In the genomic region with DNA sequence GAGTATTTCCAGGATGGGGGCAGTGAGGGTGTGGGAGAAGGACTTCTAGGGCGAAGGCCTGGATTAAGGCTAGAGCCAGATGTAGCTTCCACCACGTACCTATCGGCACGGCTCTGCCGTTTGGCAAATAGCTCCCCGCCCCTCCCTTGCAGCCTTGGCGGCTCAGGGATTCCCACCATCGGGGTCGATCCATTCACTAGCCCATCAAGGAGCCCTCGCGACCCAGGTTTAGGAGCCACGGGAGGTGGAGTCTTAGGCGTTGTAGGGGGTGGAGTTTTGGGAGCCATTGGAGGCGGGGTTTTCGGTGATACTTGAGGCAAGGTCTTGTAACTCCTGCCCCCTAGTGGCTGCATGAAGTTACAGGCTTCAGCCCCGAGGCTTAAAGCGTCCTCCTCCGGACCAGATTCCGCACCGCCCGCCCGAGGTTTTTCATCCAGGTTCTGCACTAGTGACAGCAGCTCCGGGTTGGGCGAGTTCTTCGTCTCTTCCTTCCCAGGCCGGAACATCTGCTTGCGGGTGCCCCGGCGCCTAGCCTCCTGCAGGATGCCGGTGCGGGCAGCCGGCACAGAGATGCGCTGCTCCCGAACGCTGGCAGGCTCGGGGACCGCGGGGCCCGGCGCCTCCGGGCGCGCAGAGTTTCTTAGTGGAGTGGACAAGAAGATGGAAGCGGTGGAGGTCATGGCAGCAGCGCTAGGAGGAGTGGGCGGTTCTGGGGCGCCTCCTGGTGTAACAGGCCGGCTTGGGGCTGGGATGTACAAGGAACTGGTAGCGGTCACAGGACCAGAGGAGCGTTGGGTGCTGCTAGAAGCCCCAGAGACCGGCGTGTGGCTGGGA, we compare ENCODE assay signal across 8 mouse cellular contexts. TPM values are rescaled to one million over a fixed set of nuclear protein-coding genes. Genes with fewer than 3 reads are reported as not detected.
DNase-seq lines count a peak whose midpoint lies in the region; ATAC-seq and TF ChIP-seq lines count a peak whose summit lies in the region.

No protein-coding gene starts in this region.

- no peak for TF ChIP-seq EP300 in liver, embryonic 14.5 days (IDR thresholded peaks at IDR 0.05; ENCODE audit: low read depth)
- no peak for TF ChIP-seq EP300 in stomach, postnatal 0 days (optimal IDR thresholded peaks at IDR 0.05)

- H3K27me3 ChIP-seq in heart, embryonic 15.5 days, result no peaks in the 10 kb centered on the region
- H3K27me3 ChIP-seq in liver, embryonic 14.5 days (ENCODE audit: control insufficient read depth, insufficient read depth, low read length), result peaks cover 32% of the 10 kb centered on the region
- no peaks in the 10 kb centered on the region for H3K27me3 ChIP-seq in neural tube, embryonic 11.5 days (ENCODE audit: control insufficient read depth, insufficient read depth, low read length)
- no peaks in the 10 kb centered on the region for H3K27me3 ChIP-seq in stomach, postnatal 0 days (ENCODE audit: control insufficient read depth, insufficient read depth, low read length)

- H3K9me3 ChIP-seq in heart, embryonic 15.5 days (replicated peaks), result no peaks in the 10 kb centered on the region
- H3K9me3 ChIP-seq in liver, embryonic 14.5 days (ENCODE audit: control insufficient read depth, low read length), result no peaks in the 10 kb centered on the region
- H3K9me3 ChIP-seq in neural tube, embryonic 11.5 days (ENCODE audit: control insufficient read depth, low read length), result no peaks in the 10 kb centered on the region
- H3K9me3 ChIP-seq in stomach, postnatal 0 days (ENCODE audit: control insufficient read depth, low read length), result no peaks in the 10 kb centered on the region

- H3K27ac ChIP-seq in heart, embryonic 15.5 days, result peak overlapping the region; percentile 94
- H3K27ac ChIP-seq in liver, embryonic 14.5 days, result no peak overlapping the region
- H3K27ac ChIP-seq in neural tube, embryonic 11.5 days (ENCODE audit: low read depth, low read length), result peak overlapping the region; percentile 65
- peak overlapping the region; percentile 91 for H3K27ac ChIP-seq in stomach, postnatal 0 days (replicated peaks)

- H3K4me2 ChIP-seq in heart, embryonic 15.5 days, result peak overlapping the region; percentile 96
- H3K4me2 ChIP-seq in liver, embryonic 14.5 days (ENCODE audit: low read depth), result peak overlapping the region; percentile 64
- peak overlapping the region; percentile 86 for H3K4me2 ChIP-seq in neural tube, embryonic 11.5 days (ENCODE audit: low read depth)
- peak overlapping the region; percentile 95 for H3K4me2 ChIP-seq in stomach, postnatal 0 days (replicated peaks; ENCODE audit: low read depth)

- H3K9ac ChIP-seq in heart, embryonic 15.5 days, result peak overlapping the region; percentile 83
- H3K9ac ChIP-seq in liver, embryonic 14.5 days (replicated peaks), result peak overlapping the region; percentile 18
- H3K9ac ChIP-seq in neural tube, embryonic 11.5 days (ENCODE audit: low read length), result peak overlapping the region; percentile 73
- H3K9ac ChIP-seq in stomach, postnatal 0 days (ENCODE audit: low read length), result peak overlapping the region; percentile 72

- ATAC-seq in CD4-positive, CD25-positive, alpha-beta regulatory T cell, adult 4 months, result peak; percentile 98
- peak; percentile 50 for ATAC-seq in heart, embryonic 15.5 days (replicated peaks; ENCODE audit: insufficient number of reproducible peaks, insufficient read depth, low FRiP score, low read depth)
- ATAC-seq in liver, embryonic 14.5 days (ENCODE audit: insufficient read depth), result peak; percentile 81
- peak; percentile 82 for ATAC-seq in neural tube, embryonic 11.5 days (ENCODE audit: insufficient read depth, low FRiP score, low TSS enrichment)
- ATAC-seq in stomach, postnatal 0 days (ENCODE audit: low FRiP score, low TSS enrichment), result peak; percentile 91

- no peaks in the 10 kb centered on the region for H3K36me3 ChIP-seq in heart, embryonic 15.5 days
- no peaks in the 10 kb centered on the region for H3K36me3 ChIP-seq in liver, embryonic 14.5 days (replicated peaks; ENCODE audit: control insufficient read depth, insufficient read depth, low read depth)
- H3K36me3 ChIP-seq in neural tube, embryonic 11.5 days (ENCODE audit: control insufficient read depth, insufficient read depth, low read length), result no peaks in the 10 kb centered on the region
- no peaks in the 10 kb centered on the region for H3K36me3 ChIP-seq in stomach, postnatal 0 days (ENCODE audit: control insufficient read depth, insufficient read depth, low read length)

- peaks cover 41% of the 10 kb centered on the region for H3K4me1 ChIP-seq in heart, embryonic 15.5 days (replicated peaks)
- 0 out of 4 replicates have a peak, but pooled peaks cover 0 to 2% of the 10 kb centered on the region in 2 experiments for H3K4me1 ChIP-seq in liver, embryonic 14.5 days (replicated peaks; ENCODE audit: control insufficient read depth in 2 of 2, insufficient read depth in 2 of 2, low read length in 1 of 2)
- H3K4me1 ChIP-seq in neural tube, embryonic 11.5 days (ENCODE audit: control insufficient read depth, insufficient read depth, low read length), result peaks cover 6% of the 10 kb centered on the region; the same call in 1 of the 2 replicates
- no peaks in the 10 kb centered on the region for H3K4me1 ChIP-seq in stomach, postnatal 0 days (replicated peaks; ENCODE audit: control insufficient read depth, insufficient read depth)

- TF ChIP-seq CTCF in liver, embryonic 14.5 days (IDR thresholded peaks at IDR 0.05; ENCODE audit: low read depth), result peak; percentile 96
- peak; percentile 90 for TF ChIP-seq CTCF in stomach, postnatal 0 days (IDR thresholded peaks at IDR 0.05; ENCODE audit: low read depth)

- H3K4me3 ChIP-seq in heart, embryonic 15.5 days, result peak overlapping the region; percentile 71
- H3K4me3 ChIP-seq in liver, embryonic 14.5 days (ENCODE audit: insufficient read depth in 1 of 2, low read depth in 2 of 2, low read length in 2 of 2), result peak overlapping the region; percentile 48 to 61
- H3K4me3 ChIP-seq in neural tube, embryonic 11.5 days (ENCODE audit: low read depth, low read length), result peak overlapping the region; percentile 56
- peak overlapping the region; percentile 65 for H3K4me3 ChIP-seq in stomach, postnatal 0 days (ENCODE audit: low read depth, low read length)

- peak; percentile 95 for DNase-seq in c-Kit-negative CD71-positive TER-119-positive erythroid progenitor cells, embryonic 14.5 days (ENCODE audit: low read depth, low spot score)
- peak; percentile 88 for DNase-seq in fibroblast of lung, adult 2 months (ENCODE audit: low read depth)
- peak; percentile 96 to 98 for DNase-seq in kidney, postnatal 25 days
- peak; percentile 93 for DNase-seq in liver, embryonic 14.5 days (ENCODE audit: low read depth in 3 of 3, low spot score in 3 of 3)
- peak; percentile 93 for DNase-seq in neural tube, embryonic 11.5 days (ENCODE audit: low spot score)
- DNase-seq in stomach, postnatal 0 days (ENCODE audit: low spot score), result peak; percentile 91

- 2% methylated on average over 52 of the region's 52 CpGs for WGBS in heart, embryonic 15.5 days
- 2% methylated on average over 52 of the region's 52 CpGs for WGBS in liver, embryonic 14.5 days (ENCODE audit: insufficient replicate concordance)
- 1% methylated on average over 51 of the region's 52 CpGs for WGBS in neural tube, embryonic 11.5 days
- 1% methylated on average over 50 of the region's 52 CpGs for WGBS in stomach, postnatal 0 days

RNA-seq across cellular contexts. Expression of a gene that starts 4.7 kb away (rescaled TPM):
- polyA plus RNA-seq in CD4-positive, CD25-positive, alpha-beta regulatory T cell, adult 4 months (2017; shearing (Covaris generic)), result not detected
- polyA plus RNA-seq in heart, embryonic 15.5 days (2015; fragmentation: Nextera tagmentation; extraction: Ambion mirVana), result 10.2 and 11.6 TPM in 2 replicates
- 0.04 and 0.10 TPM in 2 replicates for polyA plus RNA-seq in liver, embryonic 14.5 days (2012; rRNA removed)
- polyA plus RNA-seq in liver, embryonic 14.5 days (2014; fragmentation: Nextera tagmentation; extraction: Ambion mirVana), result 0.14 TPM in 1 of 2 replicates, not detected in the other
- polyA plus RNA-seq in neural tube, embryonic 11.5 days (2014; fragmentation: Nextera tagmentation; extraction: Ambion mirVana), result 0.45 and 0.55 TPM in 2 replicates
- polyA plus RNA-seq in stomach, postnatal 0 days (2015; fragmentation: Nextera tagmentation; extraction: Ambion mirVana), result 0.10 TPM in 1 of 2 replicates, not detected in the other

RNA-seq across cellular contexts. Expression of a gene that starts 7.1 kb away (rescaled TPM):
- polyA plus RNA-seq in CD4-positive, CD25-positive, alpha-beta regulatory T cell, adult 4 months (2017; shearing (Covaris generic)), result not detected
- polyA plus RNA-seq in heart, embryonic 15.5 days (2015; fragmentation: Nextera tagmentation; extraction: Ambion mirVana), result 167 and 174 TPM in 2 replicates
- polyA plus RNA-seq in liver, embryonic 14.5 days (2012; rRNA removed), result 0.02 TPM in 2 replicates
- polyA plus RNA-seq in liver, embryonic 14.5 days (2014; fragmentation: Nextera tagmentation; extraction: Ambion mirVana), result 0.09 TPM in 1 of 2 replicates, not detected in the other
- 6.2 and 7.5 TPM in 2 replicates for polyA plus RNA-seq in neural tube, embryonic 11.5 days (2014; fragmentation: Nextera tagmentation; extraction: Ambion mirVana)
- polyA plus RNA-seq in stomach, postnatal 0 days (2015; fragmentation: Nextera tagmentation; extraction: Ambion mirVana), result 0.30 and 0.42 TPM in 2 replicates

RNA-seq across cellular contexts. Expression of a gene that starts 13.1 kb away (rescaled TPM):
- 100 to 1,000 TPM; 120 to 181 TPM for polyA plus RNA-seq in CD4-positive, CD25-positive, alpha-beta regulatory T cell, adult 4 months (2017; shearing (Covaris generic))
- polyA plus RNA-seq in heart, embryonic 15.5 days (2015; fragmentation: Nextera tagmentation; extraction: Ambion mirVana), result 57.3 and 82.4 TPM in 2 replicates
- 36.4 and 37.1 TPM in 2 replicates for polyA plus RNA-seq in liver, embryonic 14.5 days (2012; rRNA removed)
- 28.4 and 33.8 TPM in 2 replicates for polyA plus RNA-seq in liver, embryonic 14.5 days (2014; fragmentation: Nextera tagmentation; extraction: Ambion mirVana)
- polyA plus RNA-seq in neural tube, embryonic 11.5 days (2014; fragmentation: Nextera tagmentation; extraction: Ambion mirVana), result 90.6 and 95.8 TPM in 2 replicates
- 41.4 and 42.9 TPM in 2 replicates for polyA plus RNA-seq in stomach, postnatal 0 days (2015; fragmentation: Nextera tagmentation; extraction: Ambion mirVana)

RNA-seq across cellular contexts. Expression of a gene that starts 20.2 kb away (rescaled TPM):
- 1 to 10 TPM; 2.1 to 2.9 TPM for polyA plus RNA-seq in CD4-positive, CD25-positive, alpha-beta regulatory T cell, adult 4 months (2017; shearing (Covaris generic))
- polyA plus RNA-seq in heart, embryonic 15.5 days (2015; fragmentation: Nextera tagmentation; extraction: Ambion mirVana), result 4.0 and 4.8 TPM in 2 replicates
- 1.2 and 1.3 TPM in 2 replicates for polyA plus RNA-seq in liver, embryonic 14.5 days (2012; rRNA removed)
- 1.1 and 1.2 TPM in 2 replicates for polyA plus RNA-seq in liver, embryonic 14.5 days (2014; fragmentation: Nextera tagmentation; extraction: Ambion mirVana)
- polyA plus RNA-seq in neural tube, embryonic 11.5 days (2014; fragmentation: Nextera tagmentation; extraction: Ambion mirVana), result 14.0 and 15.7 TPM in 2 replicates
- 3.3 and 3.4 TPM in 2 replicates for polyA plus RNA-seq in stomach, postnatal 0 days (2015; fragmentation: Nextera tagmentation; extraction: Ambion mirVana)

RNA-seq across cellular contexts. Expression of a gene that starts 33.7 kb away (rescaled TPM):
- polyA plus RNA-seq in CD4-positive, CD25-positive, alpha-beta regulatory T cell, adult 4 months (2017; shearing (Covaris generic)), result 1 to 10 TPM; 5.6 to 7.7 TPM
- 19.0 and 23.9 TPM in 2 replicates for polyA plus RNA-seq in heart, embryonic 15.5 days (2015; fragmentation: Nextera tagmentation; extraction: Ambion mirVana)
- 2.8 and 3.3 TPM in 2 replicates for polyA plus RNA-seq in liver, embryonic 14.5 days (2012; rRNA removed)
- polyA plus RNA-seq in liver, embryonic 14.5 days (2014; fragmentation: Nextera tagmentation; extraction: Ambion mirVana), result 4.3 and 5.7 TPM in 2 replicates
- polyA plus RNA-seq in neural tube, embryonic 11.5 days (2014; fragmentation: Nextera tagmentation; extraction: Ambion mirVana), result 22.6 and 23.1 TPM in 2 replicates
- polyA plus RNA-seq in stomach, postnatal 0 days (2015; fragmentation: Nextera tagmentation; extraction: Ambion mirVana), result 13.0 and 13.7 TPM in 2 replicates

Comparison
In these comparisons a context has a peak if more than half of its experiments do, and no peak if none do; other contexts are left out.
1. H3K9ac ChIP-seq: peak in every context shown above with its lines; median percentile 83 in heart, embryonic 15.5 days; 73 in neural tube, embryonic 11.5 days; 72 in stomach, postnatal 0 days; 18 in liver, embryonic 14.5 days.
2. RNA of a gene that starts 7.1 kb away (polyA plus RNA-seq): 167 to 174 TPM in heart, embryonic 15.5 days; 6.2 to 7.5 TPM in neural tube, embryonic 11.5 days, 0.30 to 0.42 TPM in stomach, postnatal 0 days, 0.02 to 0.09 TPM in liver, embryonic 14.5 days and not detected in CD4-positive, CD25-positive, alpha-beta regulatory T cell, adult 4 months; every median in the first group is over 10 times any median in the second.
3. Peak in every context shown above with its lines, with median percentiles within 50 percentile points of each other: ATAC-seq, DNase-seq, H3K4me2 ChIP-seq and H3K4me3 ChIP-seq.